Mouse (Mus musculus) A20 (cell line): ENCODE data around the gene Rufy1.

Experiments
- DNase-seq: peaks from one replicate; pipeline ENCODE4 v3.0.0-alpha.2; 2011; ENCODE audit warnings: low read depth, low spot score

The Rufy1 gene

DNA sequence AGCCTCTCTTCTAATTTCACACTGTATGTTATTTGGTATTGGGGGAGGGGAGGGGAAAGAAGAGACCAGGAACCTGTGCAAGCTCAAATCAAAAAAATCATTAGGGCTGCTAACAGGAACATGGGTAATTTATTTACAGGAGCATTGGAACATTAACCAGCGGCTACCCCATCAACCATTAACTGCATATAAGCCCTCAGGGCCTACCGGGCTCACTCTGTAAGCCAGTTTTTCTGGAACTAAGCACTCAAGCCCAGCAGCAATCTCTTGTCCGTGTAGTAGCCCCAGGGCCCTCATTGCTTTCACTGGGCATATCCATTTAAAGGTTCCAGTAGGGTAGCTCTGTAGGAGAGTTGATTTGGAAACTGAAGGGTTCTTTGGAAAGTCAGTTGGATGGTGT lies 76.1 kb downstream of the Rufy1 start:
- no peak for DNase-seq

- no peak for DNase-seq
These were observed 76.8 kb downstream of the Rufy1 start, which contains the start of gene Cby3 for GRCm38 (mm10) chr11:50354162-50354561. Gene Cby3, plus strand, starts transcription at chr11:50354462.

GRCm38 (mm10) chr11:50352177-50352576 lies 78.7 kb downstream of the Rufy1 start:
- DNase-seq = no peak

GRCm38 (mm10) chr11:50346256-50347032 lies 84.5 kb downstream of the Rufy1 start:
- no peak for DNase-seq

DNA sequence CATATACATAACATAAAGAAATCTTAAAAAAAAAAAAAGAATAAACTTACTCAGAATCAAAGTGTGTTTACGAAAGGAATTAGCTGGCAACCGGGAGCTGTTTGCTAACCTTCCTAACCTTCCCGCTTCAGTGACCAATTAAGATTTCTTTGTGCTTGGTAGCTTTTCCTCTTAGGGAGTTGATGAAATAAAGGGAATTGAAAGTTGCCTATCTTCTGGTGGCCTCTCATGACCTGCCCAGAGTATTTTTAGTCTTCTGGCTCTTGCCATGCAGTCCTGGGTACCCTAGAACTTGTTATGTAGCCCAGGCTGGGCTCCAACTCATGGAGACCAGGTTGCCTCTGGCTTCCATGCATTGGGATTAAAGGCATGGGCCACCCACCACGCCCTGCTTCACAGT lies 85.4 kb downstream of the Rufy1 start:
- DNase-seq = peak; percentile 33
